Mouse (Mus musculus) ES-Bruce4 (cell line): ENCODE results near the gene Gpr55.

Experiments used
- CTCF ChIP-seq: IDR thresholded peaks from one replicate; pipeline ENCODE4 v1.8.1; 2011; ENCODE audit warnings: low read depth, low read length
- EP300 ChIP-seq: IDR thresholded peaks from 2 replicates; pipeline ENCODE4 v1.6.1; 2011; ENCODE audit warnings: low read depth, low read length; ENCODE audit not compliant: insufficient read depth
- POLR2A ChIP-seq: IDR thresholded peaks from one replicate; pipeline ENCODE4 v1.8.1; 2011; ENCODE audit warnings: low read length; ENCODE audit not compliant: insufficient read depth

- no peak for TF ChIP-seq CTCF
- TF ChIP-seq POLR2A = no peak
- no peak for TF ChIP-seq EP300
Observed at GRCm38 (mm10) chr1:85949085-85949684, 11.6 kb downstream of the Gpr55 start.
